Mouse (Mus musculus) lung, embryonic 14.5 days (tissue): ENCODE measurements around the gene Armc7. TPM values are rescaled to one million over a fixed set of nuclear protein-coding genes. Genes with fewer than 3 reads are reported as not detected.

Experiments
- ATAC-seq: fragments of 200-750 bp; cut with Nextera tagmentation; 2 replicates; pipeline ENCODE4 v1.8.0; 2017; ENCODE audit warnings: mild to moderate bottlenecking, moderate TSS enrichment, moderate library complexity; ENCODE audit not compliant: insufficient read depth
- DNase-seq: peaks from one replicate; pipeline ENCODE4 v3.0.0-alpha.2; 2015
- H3K27ac ChIP-seq: fragments of 300-500 bp; sonication (generic); 2 replicates; pipeline ENCODE4 v1.5.1; 2014; ENCODE audit warnings: low read depth, mild to moderate bottlenecking, moderate library complexity
- H3K27me3 ChIP-seq: fragments of 300-500 bp; sonication (generic); 2 replicates; pipeline ENCODE4 v1.6.1; 2014; ENCODE audit warnings: low read length, control low read depth; ENCODE audit not compliant: insufficient read depth
- H3K36me3 ChIP-seq: fragments of 300-500 bp; sonication (generic); 2 replicates; pipeline ENCODE4 v1.6.1; 2014; ENCODE audit warnings: control low read depth; ENCODE audit not compliant: insufficient read depth
- H3K4me1 ChIP-seq: fragments of 300-500 bp; sonication (generic); 2 replicates; pipeline ENCODE4 v1.6.1; 2014; ENCODE audit warnings: antibody characterized with exemption, control low read depth; ENCODE audit not compliant: insufficient read depth
- H3K4me2 ChIP-seq: fragments of 300-500 bp; sonication (generic); 2 replicates; pipeline ENCODE4 v1.6.1; 2014; ENCODE audit warnings: mild to moderate bottlenecking
- H3K4me3 ChIP-seq: fragments of 300-500 bp; sonication (generic); 2 replicates; pipeline ENCODE4 v1.5.1; 2014; ENCODE audit warnings: low read depth, low read length
- H3K9ac ChIP-seq: fragments of 300-500 bp; sonication (generic); 2 replicates; pipeline ENCODE4 v1.6.1; 2014
- H3K9me3 ChIP-seq: fragments of 300-500 bp; sonication (generic); 2 replicates; pipeline ENCODE4 v1.6.1; 2016; ENCODE audit warnings: low read depth, low read length, control low read depth
- CTCF ChIP-seq: IDR thresholded peaks from 2 replicates; pipeline ENCODE4 v1.5.1; 2016; ENCODE audit warnings: antibody characterized with exemption, low read depth
- WGBS: fragments of 180-500 bp; shearing (Covaris S2); extraction: QIAGEN DNeasy Blood & Tissue Kit; methylation state at CpG from one replicate; pipeline ENCODE4 v1.1.7; 2014; 5-methylcytosine and 5-hydroxymethylcytosine counted together
- polyA plus RNA-seq: library from polyadenylated mRNA; unstranded; fragments of >200 nt; fragmentation: Nextera tagmentation; extraction: Ambion mirVana; gene quantifications from 2 replicates; pipeline ENCODE4 v1.2.1, GENCODE M21; 2014

The Armc7 gene
- polyA plus RNA-seq, 1 experiment from 2014 or later, result 8.0 TPM

DNA sequence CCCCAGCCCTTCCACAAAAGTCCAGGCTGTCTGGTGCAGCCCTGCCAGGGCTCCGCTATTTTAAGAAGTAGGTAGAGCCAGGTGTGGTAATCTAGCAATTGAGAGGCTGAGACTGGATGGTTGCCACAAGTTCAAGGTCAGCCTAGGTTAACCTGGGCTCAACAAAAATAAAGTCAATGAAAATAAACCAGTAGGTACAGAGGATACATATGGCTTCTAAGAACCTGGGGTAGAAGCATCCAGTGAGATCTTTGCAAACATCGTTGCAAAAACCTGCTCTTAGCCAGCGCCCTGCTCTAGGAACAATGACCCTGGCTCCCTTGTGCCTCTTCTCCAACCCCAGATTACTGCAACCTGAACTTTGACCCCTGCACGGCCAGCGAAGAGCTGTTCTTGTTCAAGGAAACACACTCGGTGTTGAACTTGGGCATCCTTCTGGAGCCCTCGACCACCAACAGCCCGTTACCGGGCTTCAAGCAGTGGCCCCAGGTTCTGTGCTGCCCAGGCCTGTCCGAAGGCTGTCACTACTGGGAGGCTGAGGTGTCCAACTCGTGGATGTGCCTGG lies 28.1 kb upstream of the Armc7 start:
- no peaks in the 10 kb centered on the region for H3K36me3 ChIP-seq
- 75% methylated on average over 11 of the region's 11 CpGs for WGBS
- no peaks in the 10 kb centered on the region for H3K4me1 ChIP-seq
- DNase-seq, result no peak
- no peaks in the 10 kb centered on the region for H3K9me3 ChIP-seq
- TF ChIP-seq CTCF, result no peak
- H3K27me3 ChIP-seq, result no peaks in the 10 kb centered on the region
- no peak for ATAC-seq
- H3K4me3 ChIP-seq, result no peak overlapping the region
- no peak overlapping the region for H3K4me2 ChIP-seq
- no peak overlapping the region for H3K9ac ChIP-seq
- no peak overlapping the region for H3K27ac ChIP-seq

- H3K27ac ChIP-seq, result no peak overlapping the region
Observed at GRCm38 (mm10) chr11:115448075-115448474, 27.4 kb upstream of the Armc7 start.

GRCm38 (mm10) chr11:115448998-115449397 lies 26.5 kb upstream of the Armc7 start:
- Histone ChIP-seq H3K36me3 (no peaks in the 10 kb centered on the region), H3K27ac (no peak overlapping the region), H3K9me3 (no peaks in the 10 kb centered on the region), H3K9ac (no peak overlapping the region), H3K4me1 (no peaks in the 10 kb centered on the region), H3K4me2 (no peak overlapping the region), H3K4me3 (no peak overlapping the region), H3K27me3 (no peaks in the 10 kb centered on the region)
- ATAC-seq (no peak), DNase-seq (no peak)
- 57% methylated on average over 7 of the region's 7 CpGs for WGBS
- no peak for TF ChIP-seq CTCF

More at GRCm38 (mm10) chr11:115448075-115448474, 27.4 kb upstream of the Armc7 start:
- no peak for TF ChIP-seq CTCF
- Histone ChIP-seq H3K27me3 (no peaks in the 10 kb centered on the region), H3K9me3 (no peaks in the 10 kb centered on the region), H3K9ac (no peak overlapping the region), H3K4me2 (no peak overlapping the region), H3K4me3 (no peak overlapping the region), H3K36me3 (no peaks in the 10 kb centered on the region), H3K4me1 (no peaks in the 10 kb centered on the region)
- 82% methylated on average over 16 of the region's 16 CpGs for WGBS
- no peak for ATAC-seq
- DNase-seq, result no peak

GRCm38 (mm10) chr11:115450176-115450575 lies 25.3 kb upstream of the Armc7 start:
- H3K27ac ChIP-seq, result no peak overlapping the region
- no peak overlapping the region for H3K4me3 ChIP-seq
- ATAC-seq, result no peak
- WGBS, result 76% methylated on average over 7 of the region's 7 CpGs
- no peaks in the 10 kb centered on the region for H3K9me3 ChIP-seq
- no peaks in the 10 kb centered on the region for H3K4me1 ChIP-seq
- DNase-seq, result no peak
- H3K9ac ChIP-seq, result no peak overlapping the region
- H3K36me3 ChIP-seq, result no peaks in the 10 kb centered on the region
- no peak for TF ChIP-seq CTCF
- no peak overlapping the region for H3K4me2 ChIP-seq
- no peaks in the 10 kb centered on the region for H3K27me3 ChIP-seq

- Histone ChIP-seq H3K4me3 (no peak overlapping the region), H3K4me1 (no peaks in the 10 kb centered on the region), H3K9me3 (no peaks in the 10 kb centered on the region), H3K9ac (no peak overlapping the region), H3K27ac (no peak overlapping the region), H3K27me3 (no peaks in the 10 kb centered on the region), H3K36me3 (no peaks in the 10 kb centered on the region), H3K4me2 (no peak overlapping the region)
- TF ChIP-seq CTCF, result no peak
- 79% methylated on average over 8 of the region's 8 CpGs for WGBS
- ATAC-seq (no peak), DNase-seq (no peak)
Observed at GRCm38 (mm10) chr11:115451781-115452241, 23.7 kb upstream of the Armc7 start.

- no peak overlapping the region for H3K4me2 ChIP-seq
- ATAC-seq, result no peak
- TF ChIP-seq CTCF, result no peak
- no peak for DNase-seq
- no peak overlapping the region for H3K4me3 ChIP-seq
- H3K36me3 ChIP-seq, result no peaks in the 10 kb centered on the region
- H3K4me1 ChIP-seq, result no peaks in the 10 kb centered on the region
- H3K9ac ChIP-seq, result no peak overlapping the region
- no peak overlapping the region for H3K27ac ChIP-seq
- no peaks in the 10 kb centered on the region for H3K27me3 ChIP-seq
- 79% methylated on average over 7 of the region's 7 CpGs for WGBS
- H3K9me3 ChIP-seq, result no peaks in the 10 kb centered on the region
Observed at GRCm38 (mm10) chr11:115452281-115452860, 23.1 kb upstream of the Armc7 start.

DNA sequence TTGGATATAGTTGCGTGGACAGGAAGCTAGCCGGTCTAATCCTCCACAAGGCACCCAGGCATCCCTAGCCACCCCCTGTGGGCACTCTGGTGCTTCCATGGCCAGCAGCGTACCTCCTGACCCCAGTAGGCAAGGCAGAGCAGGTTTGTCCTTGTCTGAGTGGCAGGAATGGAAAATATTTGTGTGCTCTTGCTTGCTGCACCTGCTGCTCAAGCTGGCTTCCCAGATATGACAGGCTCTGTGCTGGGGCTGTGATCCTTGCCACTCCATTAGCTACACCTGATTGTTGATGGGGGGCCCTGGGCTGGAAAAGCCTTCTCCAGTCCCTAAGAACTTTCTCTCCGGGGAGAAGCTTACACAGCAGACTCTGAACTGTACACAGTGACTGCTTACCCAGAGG lies 22.2 kb upstream of the Armc7 start:
- Histone ChIP-seq H3K36me3 (no peaks in the 10 kb centered on the region), H3K4me2 (no peak overlapping the region), H3K27ac (no peak overlapping the region), H3K9ac (no peak overlapping the region), H3K4me1 (no peaks in the 10 kb centered on the region), H3K27me3 (no peaks in the 10 kb centered on the region), H3K4me3 (no peak overlapping the region), H3K9me3 (no peaks in the 10 kb centered on the region)
- no peak for DNase-seq
- ATAC-seq, result no peak
- WGBS, result 52% methylated on average over 4 of the region's 4 CpGs
- no peak for TF ChIP-seq CTCF
